Mouse (Mus musculus) cerebellum, adult 2 months (tissue): ENCODE results near the gene Mrpl24.

Experiments used
- CTCF ChIP-seq: fragments of 200-500 bp; IDR thresholded peaks from 2 replicates; pipeline ENCODE4 v1.5.1; 2011; ENCODE audit warnings: low read depth, mild to moderate bottlenecking, control low read depth, low read length, moderate library complexity, borderline replicate concordance; ENCODE audit not compliant: insufficient read depth
- POLR2A ChIP-seq: fragments of 200-500 bp; IDR thresholded peaks from 2 replicates; pipeline ENCODE4 v1.6.1; 2011; ENCODE audit warnings: low read length, control low read depth, borderline replicate concordance; ENCODE audit not compliant: insufficient read depth

DNA sequence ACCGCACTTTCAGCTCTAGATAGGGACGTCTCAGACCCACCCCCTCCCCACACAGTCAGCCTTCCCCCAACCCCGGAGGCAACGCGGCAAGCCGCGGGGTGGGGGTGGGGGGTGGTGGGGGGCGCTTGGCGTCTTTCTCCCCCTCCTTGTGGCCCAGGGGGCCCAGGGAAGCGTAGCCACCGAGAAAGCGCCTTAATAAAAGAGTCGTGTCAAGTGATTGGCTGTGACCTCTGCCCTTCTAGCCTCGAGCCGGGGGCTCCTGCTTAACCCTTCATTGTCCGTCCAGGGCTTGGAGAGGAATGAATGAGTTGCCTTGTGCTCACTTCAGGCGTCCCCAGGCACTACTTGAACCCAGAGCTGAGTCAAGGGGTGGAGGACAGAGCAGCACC is 28.5 kb downstream of the Mrpl24 start:
- no peak for TF ChIP-seq CTCF
- TF ChIP-seq POLR2A: no peak
